Mouse (Mus musculus) cerebellum, postnatal 4 days (tissue): Measurements from ENCODE around the gene Gm21954.

Experiments used
- DNase-seq, 2 experiments: peaks; one replicate each; pipeline ENCODE4 v3.0.0; 2022; ENCODE audit warnings: low spot score in 2 of 2, mixed read lengths in 1 of 2

The Gm21954 gene

DNA sequence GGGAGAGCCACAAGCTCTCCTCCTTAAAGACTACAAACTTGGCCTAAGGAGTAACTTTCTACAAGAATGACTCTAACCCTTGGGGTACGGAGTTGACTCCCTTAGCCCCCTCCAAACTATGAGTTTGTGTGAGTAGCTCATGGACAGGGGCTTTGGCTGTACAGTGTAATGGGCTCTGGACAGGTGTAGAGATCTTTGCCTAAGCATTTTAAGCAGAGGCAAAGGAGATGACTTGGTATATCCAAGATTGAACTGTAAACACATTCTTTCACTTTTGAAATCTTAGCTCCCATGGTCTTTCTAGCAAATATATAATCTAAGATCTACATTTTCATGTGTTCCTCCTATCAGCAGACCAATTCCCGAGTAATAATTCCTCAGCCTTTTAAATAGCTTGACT, at the start of gene Gm21954:
Gene Gm21954 (minus strand): TSS at position 101 of the 400 bp plus-strand sequence.
- DNase-seq, result no peak

DNA sequence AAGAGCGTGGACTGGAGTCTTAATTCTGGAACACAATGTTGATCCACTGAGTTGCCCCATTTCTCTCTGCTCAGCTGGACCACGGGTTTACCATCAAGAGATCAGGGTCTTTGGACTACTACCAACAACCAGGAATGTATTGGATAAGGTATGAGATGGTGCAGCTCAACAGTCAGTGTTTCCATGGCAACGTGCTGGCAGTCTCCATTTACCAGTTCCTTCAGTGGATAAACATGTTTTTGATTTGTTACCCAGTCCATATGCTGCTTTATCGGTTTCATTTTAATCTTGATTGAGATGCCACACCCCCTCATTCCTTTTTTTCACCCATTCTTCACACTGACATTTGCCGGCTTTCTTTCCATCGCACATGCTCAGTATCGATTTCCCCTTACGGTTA, 49.8 kb upstream of the Gm21954 start:
- no peak for DNase-seq

DNA sequence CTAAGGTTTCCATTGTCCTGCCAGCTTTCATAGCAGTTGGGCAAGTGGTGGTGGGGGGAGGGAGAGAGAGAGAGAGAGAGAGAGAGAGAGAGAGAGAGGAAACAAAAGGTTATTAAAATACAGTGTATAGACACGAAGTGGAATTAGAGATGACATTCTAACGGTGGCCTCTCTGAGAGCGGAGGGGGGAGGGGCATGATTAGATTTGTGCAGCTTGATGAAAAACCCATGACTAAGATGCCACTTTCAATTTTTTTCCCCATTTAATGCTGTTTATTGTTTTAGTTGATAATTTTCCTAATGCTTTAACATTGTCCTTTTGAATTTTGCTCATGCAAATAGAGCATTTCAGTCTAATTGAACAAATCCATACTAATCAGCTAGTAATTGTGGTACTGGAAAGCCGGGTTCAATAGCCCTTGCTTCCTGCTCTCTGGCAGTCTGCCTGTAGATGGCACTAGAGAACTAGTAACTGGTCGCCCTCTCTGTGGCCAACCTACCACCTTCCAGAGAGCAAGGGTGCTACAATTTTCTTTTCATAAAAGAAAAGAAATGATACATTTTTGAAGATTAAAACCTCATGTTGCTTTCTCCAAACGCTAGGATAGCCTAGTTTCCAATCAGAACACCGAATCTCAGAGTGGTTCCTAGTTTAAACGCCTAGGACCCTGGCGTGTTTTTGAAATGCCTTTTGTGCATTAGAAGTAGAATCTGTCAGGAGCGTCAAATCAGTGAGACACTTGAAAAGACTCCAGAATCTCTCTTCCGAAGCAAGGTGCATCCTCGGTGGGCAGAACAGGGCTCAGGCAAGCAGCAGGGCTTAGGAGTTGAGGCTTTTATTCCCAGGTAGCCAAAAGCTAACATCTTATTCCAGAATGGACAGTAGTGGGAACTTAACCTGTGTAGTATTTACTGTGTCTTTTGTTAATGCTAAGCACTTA, 48.5 kb upstream of the Gm21954 start:
- peak; percentile 61 to 85 for DNase-seq

DNA sequence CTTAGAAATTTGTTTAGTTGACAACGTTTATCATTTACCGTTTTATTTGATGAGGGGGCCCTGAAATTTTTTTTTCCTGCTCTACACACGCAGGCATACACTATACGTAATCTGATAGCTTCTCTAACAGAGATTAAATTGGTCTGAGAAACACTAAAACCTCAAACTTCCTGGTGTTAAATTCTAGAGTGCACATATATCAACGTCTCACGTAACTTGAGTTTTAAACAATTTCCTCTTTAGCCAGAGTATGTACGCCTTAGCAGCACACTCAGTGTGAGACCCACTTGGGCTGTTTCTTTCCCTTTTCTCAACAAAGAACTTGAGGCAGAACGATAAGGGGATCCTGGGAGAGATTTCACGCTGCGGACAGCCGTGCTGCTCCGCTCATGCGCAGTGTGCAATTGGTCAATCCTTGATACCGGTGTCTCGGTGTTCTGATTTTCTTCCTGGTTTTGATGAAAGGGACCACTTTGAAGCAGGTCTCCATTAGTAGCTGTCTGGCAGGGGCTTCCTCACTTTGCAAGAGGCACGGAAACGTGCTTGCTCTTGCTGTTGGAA, 45.5 kb upstream of the Gm21954 start:
- no peak for DNase-seq

DNA sequence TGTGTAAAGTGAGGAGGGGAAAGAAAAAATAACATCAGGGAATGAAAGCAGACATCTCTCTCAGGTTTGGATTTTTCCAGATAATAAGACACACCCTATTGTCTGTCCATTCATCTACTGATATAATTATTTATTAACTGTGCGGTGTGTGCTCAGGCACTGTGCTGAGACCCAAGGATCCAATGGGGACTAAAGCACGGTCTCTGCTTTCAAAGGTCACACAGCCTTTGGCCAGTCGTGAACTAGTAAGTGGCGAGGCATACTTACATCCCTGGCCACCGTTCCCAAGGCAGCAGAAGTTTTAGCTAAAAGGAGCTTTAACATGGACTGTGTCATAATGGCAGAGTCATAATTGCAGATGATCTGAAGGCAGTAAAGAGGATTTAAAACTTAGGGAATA, 44.0 kb upstream of the Gm21954 start:
- DNase-seq, result no peak

DNA sequence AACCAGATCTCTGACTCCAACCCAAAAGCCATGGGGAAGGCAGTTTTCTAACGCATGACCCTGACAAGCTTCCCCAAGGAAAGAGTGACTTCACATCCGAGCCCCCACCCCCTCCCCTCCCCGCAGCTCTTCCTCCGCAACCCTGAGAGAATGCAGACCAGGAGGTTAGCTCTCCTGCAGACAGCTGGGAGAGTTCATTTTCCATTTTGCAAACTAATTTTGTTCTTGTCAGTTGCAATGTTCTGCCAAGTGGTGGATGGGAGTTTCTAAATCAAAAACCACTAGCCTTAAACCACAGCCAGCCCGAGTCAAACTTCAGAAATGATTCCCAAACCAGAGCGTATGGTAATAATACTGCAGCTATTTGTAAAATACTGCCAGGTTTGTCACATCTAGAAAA, 39.6 kb upstream of the Gm21954 start:
- no peak for DNase-seq

DNA sequence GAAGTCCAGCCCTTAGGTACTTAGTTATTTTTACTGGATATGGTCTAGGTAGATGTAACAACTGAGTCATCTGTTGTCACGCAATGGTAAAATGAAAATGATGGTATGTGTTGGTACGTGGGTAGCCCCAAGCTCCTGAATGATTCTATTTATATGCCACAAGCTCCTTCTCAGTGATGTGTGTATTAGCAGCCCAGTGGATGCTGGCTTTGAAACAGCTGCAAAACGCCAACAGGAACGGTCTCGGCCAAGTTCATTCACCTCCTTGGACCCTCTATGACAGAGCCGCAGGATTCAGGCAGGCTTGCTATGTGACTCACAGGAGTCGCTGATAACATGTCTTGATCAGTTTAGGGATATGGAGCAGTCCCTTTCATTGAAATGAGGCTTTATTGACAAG, 38.2 kb upstream of the Gm21954 start:
- no peak for DNase-seq

DNA sequence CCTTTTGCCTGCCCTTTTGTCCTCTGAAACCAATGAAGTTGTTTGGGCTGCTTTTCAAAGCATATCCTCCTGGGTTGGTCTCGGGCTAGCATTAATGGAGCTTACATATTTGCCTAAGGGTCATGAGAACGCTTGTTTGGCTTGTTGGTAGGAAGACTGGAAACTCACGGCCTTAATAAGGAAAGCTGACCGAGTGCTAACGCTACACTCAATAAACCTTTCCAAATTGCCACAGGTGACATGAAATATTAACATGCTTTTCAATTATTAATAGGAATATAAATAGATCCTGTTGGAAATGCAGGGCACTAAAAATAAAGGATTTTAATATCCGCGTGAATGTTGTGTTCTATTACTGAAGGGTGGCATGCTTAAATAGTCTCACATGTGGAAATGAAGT, 27.3 kb upstream of the Gm21954 start:
- DNase-seq, result no peak

DNA sequence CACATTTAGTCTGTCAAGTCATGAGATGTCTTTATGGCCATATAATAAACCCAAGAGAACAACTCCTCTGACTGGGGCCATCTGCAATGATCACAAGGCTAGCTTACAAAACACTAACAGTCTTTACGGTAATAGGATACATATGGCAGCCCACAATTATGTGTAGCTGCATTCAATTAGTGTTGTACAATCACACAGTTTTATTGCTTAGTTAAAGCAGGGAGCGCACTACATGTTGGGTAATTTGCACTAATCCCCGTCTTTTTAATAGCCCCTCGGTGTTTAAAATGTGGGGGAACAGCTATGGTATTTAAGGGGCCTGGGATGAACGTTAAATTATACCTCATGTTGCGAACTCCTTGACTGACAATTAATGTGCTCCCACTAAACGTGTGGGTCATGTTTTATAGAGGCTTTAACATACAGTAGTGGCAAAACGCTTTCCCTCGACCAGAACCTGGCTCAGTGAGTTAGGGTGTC, 24.5 kb upstream of the Gm21954 start:
- no peak for DNase-seq

DNA sequence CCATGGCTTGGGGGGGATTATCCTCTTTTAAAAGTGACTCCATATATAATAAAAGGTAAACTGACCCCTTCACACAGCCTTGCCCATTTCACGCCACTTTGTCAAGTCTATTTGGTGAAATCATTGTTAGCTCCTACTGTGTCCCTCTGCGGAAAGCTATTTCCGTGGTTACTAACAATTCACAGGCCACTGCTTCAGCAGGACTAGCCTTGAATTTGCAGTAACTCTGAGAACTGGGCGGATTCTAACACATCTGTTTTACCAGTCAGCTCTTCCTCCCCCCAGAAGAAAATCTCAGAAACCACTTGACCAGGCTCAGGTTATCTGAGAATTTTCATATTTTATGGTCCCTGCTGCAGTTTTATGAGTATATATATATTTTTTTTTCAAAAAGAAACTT, 23.9 kb upstream of the Gm21954 start:
- DNase-seq, result no peak

DNA sequence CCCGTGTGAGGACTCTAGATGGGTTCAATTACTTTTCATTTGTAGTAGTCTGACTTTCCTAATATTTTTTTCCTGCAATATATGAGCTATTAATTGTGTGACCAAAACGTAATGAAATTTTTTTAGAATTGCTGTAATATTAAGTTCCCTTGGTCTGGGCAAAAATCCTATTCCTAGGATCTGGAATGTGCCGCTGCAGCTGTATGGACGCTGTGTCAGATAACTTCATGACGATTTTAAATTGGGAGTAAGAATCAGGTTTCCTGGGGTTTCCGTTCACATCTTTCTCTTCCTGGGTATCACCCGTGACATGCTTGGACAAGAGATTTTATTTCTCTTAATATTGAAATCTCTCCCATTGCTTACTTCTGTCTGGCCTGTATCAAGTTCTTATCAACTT, 23.2 kb upstream of the Gm21954 start:
- DNase-seq, result no peak

DNA sequence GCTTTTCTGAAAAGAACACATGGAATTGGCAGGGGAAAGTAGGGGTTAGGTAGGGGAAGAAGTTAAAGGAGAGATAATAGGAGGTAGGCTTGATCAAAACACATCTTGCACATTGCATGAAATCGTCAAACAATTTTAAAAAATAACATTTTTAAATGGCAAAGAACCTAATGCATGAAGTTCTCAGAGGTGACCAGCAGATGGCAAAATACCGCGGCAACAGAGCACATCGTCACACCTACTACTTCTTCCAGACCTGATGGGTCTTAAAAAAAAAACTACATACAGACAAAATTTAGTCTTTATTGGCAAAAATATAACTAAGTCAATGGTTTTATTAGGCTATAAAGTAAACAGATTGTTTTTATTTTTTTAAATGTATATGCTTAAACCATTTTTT, 22.3 kb upstream of the Gm21954 start:
- no peak for DNase-seq

DNA sequence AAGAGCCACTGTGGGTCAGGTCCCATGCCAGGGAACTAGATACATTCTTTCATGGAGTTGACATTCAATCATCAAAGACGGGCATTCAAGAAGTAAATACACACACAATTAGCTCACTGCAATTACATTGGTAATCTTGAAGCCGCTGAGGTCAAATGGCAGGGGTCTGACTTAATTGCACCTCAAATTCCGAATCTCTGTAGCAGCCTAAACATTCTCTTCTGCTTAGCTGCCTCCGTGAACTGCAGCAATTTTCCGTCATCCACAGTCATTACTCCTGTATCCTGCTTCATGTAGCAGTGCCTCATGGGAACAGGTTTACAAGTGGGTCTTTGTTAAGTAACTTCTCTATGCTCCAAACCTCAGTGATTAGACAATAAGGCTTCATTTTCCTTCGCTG, 20.0 kb upstream of the Gm21954 start:
- no peak for DNase-seq

DNA sequence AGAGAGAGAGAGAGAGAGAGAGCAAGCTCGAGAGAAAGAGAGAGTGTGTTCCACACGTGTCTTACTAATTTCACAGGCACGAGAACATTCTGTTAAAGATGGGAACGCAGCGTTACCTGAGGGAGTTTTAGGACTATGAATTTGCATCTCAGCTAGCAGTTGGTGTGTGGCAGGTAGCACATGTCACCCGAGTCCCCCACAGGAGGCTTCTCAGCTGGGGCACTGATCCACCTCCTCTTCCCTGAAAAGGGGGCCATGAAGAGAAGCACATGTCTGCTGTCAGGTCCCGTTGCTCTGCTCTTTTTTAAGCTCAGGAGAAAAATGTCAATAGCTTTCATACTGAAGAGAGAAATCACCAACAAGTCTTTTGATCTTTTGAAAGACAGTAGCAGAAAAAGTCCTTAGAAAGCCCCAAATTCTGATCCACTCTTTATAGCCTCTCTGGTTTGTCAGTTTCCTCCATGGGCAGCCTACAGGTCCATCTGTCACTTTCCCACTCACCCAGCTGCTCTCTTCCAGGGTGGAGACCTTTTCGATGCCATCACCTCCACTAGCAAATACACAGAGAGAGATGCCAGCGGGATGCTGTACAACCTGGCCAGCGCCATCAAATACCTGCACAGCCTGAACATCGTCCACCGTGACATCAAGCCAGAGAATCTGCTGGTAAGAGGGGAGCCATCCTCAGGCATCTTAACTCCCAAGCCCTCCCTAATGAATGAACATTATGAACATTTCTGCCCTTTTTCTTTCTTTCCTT, 17.4 kb upstream of the Gm21954 start:
- no peak for DNase-seq

DNA sequence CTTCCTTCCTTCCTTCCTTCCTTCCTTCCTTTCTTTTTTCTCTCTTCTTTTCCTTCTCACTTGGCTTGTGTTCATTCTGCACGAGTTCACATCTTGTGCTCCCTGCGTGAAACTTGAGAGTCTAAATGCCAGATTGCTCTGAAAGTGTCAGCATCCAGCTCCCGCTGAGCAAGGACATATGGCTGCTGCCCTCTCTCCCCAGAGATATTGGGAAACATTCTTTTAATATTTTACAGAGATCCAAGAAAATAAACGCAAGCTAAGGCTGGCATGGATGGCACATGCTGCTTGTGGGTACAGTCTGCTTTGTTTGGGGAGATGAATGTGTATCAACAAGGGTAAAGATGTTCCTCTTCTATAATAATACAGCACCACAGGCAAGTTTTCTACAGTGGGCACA, 11.3 kb upstream of the Gm21954 start:
- no peak for DNase-seq

DNA sequence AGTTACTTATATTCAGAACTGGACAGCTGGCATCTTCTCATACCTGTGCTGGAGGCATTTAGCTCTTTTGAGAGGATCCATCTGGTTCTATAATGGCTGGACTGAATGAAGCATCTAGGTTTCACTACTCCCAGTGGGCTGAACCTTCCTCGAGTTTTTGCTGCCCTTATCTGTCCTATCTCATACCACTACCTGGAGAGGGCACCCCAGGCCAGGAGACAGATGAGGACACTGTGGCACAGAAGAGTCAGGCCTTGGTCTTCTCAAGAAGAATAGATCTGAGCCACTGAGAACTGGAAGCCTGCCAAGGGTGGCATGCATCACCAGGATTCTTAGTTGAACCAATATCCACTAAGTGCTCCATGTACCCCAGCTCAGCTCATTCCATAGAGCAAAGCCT, 9.1 kb upstream of the Gm21954 start:
- no peak for DNase-seq

DNA sequence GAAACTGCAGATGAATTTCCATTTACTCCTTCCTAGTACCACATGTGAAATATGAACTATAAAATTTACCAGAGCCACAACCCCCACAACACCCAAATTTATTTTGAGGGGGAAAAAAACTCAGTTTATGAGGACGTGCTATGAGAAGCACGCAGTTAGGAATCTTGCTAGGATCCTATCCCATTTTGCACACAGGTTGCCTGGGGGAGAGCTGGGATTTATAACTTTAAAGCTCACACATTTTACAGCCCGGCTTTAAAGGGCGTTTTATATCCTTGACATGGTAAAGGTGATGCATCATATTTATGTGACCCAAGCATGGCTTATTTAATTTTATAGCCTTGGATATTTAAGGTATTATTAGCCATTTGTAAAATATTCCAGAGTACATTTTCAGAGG, 7.3 kb upstream of the Gm21954 start:
- no peak for DNase-seq

DNA sequence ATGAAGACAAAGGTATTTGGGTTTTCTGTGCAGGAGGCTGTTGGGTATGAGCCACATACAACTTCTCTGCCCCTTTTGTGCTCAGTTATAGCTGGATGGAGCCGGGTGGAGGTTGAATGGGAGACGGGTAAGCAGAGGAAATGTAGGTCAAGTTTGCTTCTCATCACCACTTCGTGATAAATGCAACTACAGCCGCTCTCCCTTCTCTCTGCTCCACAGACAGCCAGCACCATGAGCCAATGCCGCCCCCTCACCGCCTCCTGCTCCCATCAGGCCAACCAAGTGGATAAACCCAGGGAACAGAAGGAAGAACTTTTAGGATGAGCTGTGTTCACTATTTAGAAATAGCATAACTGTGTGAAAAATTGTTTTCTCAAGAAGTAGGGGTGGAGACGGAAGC, 4.7 kb upstream of the Gm21954 start:
- no peak for DNase-seq

DNA sequence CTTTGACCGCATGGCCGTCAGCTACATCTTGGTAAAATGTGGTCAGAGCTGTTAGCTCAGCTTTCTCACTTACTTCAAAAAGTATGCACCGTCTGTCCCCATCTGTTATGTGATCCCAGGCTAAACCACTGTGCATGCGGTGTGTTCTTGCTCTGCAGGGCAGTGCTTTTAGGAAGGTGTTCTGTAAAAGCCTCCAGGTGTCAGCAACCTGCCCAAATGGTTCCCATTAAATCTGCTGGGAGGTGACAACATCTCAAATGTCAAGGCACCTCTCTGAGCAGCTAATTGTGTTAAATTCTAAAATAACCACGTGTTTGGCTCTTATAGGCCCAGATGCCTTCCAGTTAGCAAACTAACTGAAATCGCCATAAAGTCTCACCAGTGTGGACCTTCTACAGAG, 1.1 kb upstream of the Gm21954 start:
- DNase-seq, result no peak

DNA sequence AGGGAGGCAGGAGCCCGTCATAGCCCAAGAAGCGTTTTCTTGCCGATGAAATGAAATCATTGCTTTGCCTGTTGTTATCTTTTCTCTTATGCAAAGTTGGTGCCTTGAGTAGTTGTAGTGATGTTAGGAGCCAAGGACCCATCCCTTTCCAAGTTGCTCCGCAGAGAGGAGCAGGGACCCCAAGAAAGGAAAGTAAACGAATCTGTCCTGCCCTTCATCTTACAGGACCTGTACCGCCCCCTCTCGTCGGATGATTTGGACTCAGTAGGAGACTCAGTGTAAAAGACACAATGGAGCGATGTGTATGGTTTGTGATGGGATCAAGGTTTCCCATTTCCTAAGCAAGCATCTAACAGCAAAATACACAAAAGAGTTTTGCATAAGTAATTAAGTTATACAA, 5.7 kb downstream of the Gm21954 start:
- no peak for DNase-seq

DNA sequence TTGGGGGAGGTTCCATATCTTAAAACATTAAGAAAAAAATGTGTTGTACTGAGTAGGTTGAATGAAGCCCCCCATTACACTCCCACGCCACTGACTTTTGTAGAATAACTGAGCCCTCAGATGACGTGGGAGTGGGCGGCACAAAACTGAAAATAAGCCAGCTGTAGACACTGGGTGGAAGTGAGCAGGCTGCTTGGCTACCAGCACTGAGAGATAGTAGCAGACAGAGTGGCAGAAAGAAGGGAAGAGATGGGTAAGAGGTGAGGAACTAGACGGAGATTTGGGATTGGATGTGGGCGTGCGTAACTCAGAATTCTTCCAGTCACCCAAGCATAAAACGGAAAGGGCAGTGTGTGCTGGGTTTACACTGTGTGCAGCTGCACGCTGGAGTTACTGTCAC, 6.2 kb downstream of the Gm21954 start:
- DNase-seq, result no peak

DNA sequence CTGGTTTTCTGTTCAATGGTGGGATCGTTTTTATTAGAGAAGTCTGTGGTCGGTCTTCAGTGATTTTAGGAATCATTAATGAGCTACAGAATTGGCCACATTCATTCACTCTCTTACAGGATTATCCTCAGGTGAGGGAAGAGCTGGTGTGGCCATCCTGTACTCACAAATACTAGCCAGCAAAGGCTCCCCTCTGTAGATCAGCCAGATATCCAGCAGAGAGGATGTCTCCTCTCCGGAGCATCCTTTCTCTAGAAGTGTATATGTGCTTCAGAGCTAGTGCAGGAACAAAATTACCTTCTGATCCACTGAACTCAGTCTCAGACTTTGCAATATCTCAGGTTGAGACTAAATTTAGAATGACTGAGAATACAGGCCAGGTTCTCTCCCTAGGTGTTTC, 7.8 kb downstream of the Gm21954 start:
- no peak for DNase-seq
